Mouse (Mus musculus) urinary bladder, postnatal 4 days (tissue): ENCODE measurements around the gene Rubcn.

Experiments
- DNase-seq, 2 experiments: peaks; one replicate each; pipeline ENCODE4 v3.0.0; 2021 to 2022; ENCODE audit warnings: low spot score in 2 of 2

Rubcn gene

GRCm38 (mm10) chr16:32818441-32818840, 59.1 kb downstream of the Rubcn start:
- DNase-seq: no peak

- no peak for DNase-seq
These were observed 59.5 kb downstream of the Rubcn start for GRCm38 (mm10) chr16:32818036-32818435.

GRCm38 (mm10) chr16:32815160-32815605, 62.4 kb downstream of the Rubcn start:
- no peak for DNase-seq

- DNase-seq: no peak
These were observed 63.0 kb downstream of the Rubcn start for GRCm38 (mm10) chr16:32814539-32814938.

- no peak for DNase-seq
These were observed 63.8 kb downstream of the Rubcn start for GRCm38 (mm10) chr16:32813771-32814170.

- DNase-seq: no peak
These were observed 64.2 kb downstream of the Rubcn start for GRCm38 (mm10) chr16:32813362-32813761.

- DNase-seq: peak; percentile 63 to 90
These were observed 64.6 kb downstream of the Rubcn start for GRCm38 (mm10) chr16:32812888-32813361.

- no peak for DNase-seq
These were observed 67.2 kb downstream of the Rubcn start, which contains the start of gene Smbd1 for GRCm38 (mm10) chr16:32810321-32810720. Gene Smbd1 (minus strand): TSS chr16:32810477.

- no peak for DNase-seq
These were observed 70.0 kb downstream of the Rubcn start for GRCm38 (mm10) chr16:32807408-32808185.

- DNase-seq: no peak
These were observed 72.4 kb downstream of the Rubcn start for GRCm38 (mm10) chr16:32805151-32805550.

GRCm38 (mm10) chr16:32803901-32804300, 73.7 kb downstream of the Rubcn start:
- DNase-seq: no peak

GRCm38 (mm10) chr16:32803252-32803853, 74.2 kb downstream of the Rubcn start:
- peak; percentile 39 to 71 for DNase-seq

- DNase-seq: no peak
These were observed 80.2 kb downstream of the Rubcn start, which contains the start of gene Muc20 for GRCm38 (mm10) chr16:32797426-32797689. Gene Muc20 (minus strand): TSS chr16:32797435.

GRCm38 (mm10) chr16:32796676-32797425, 80.7 kb downstream of the Rubcn start:
- no peak for DNase-seq

GRCm38 (mm10) chr16:32795177-32795576, 82.4 kb downstream of the Rubcn start:
- no peak for DNase-seq

GRCm38 (mm10) chr16:32790056-32790455, 87.5 kb downstream of the Rubcn start:
- no peak for DNase-seq

- DNase-seq: peak in 1 of 2 experiments; percentile 22
These were observed 92.7 kb downstream of the Rubcn start for GRCm38 (mm10) chr16:32784840-32785239.

- no peak for DNase-seq
These were observed 94.1 kb downstream of the Rubcn start for GRCm38 (mm10) chr16:32783324-32784062.

- DNase-seq: no peak
These were observed 98.6 kb downstream of the Rubcn start for GRCm38 (mm10) chr16:32778956-32779355.

GRCm38 (mm10) chr16:32776676-32777075, 100.9 kb downstream of the Rubcn start:
- no peak for DNase-seq
